Mouse (Mus musculus): ENCODE results near the gene Oprm1. TPM values are rescaled to one million over a fixed set of nuclear protein-coding genes. Genes with fewer than 3 reads are reported as not detected.

The Oprm1 gene
- polyA plus RNA-seq, 1 experiment from 2014 or later: 1.00 TPM

GRCm38 (mm10) chr10:7047288-7047918 is 289.1 kb downstream of the Oprm1 start:
- Histone ChIP-seq H3K36me3 (ENCODE audit: control insufficient read depth, insufficient read depth, low read length) (no peaks in the 10 kb centered on the region), H3K4me1 (ENCODE audit: control insufficient read depth, insufficient read depth, low read length) (0 out of 2 replicates have a peak, but pooled peaks cover 13% of the 10 kb centered on the region), H3K4me3 (ENCODE audit: low read depth, low read length) (no peak overlapping the region), H3K27me3 (ENCODE audit: control insufficient read depth, insufficient read depth, low read length) (no peaks in the 10 kb centered on the region), H3K4me2 (replicated peaks; ENCODE audit: low read depth, low read length) (no peak overlapping the region), H3K27ac (ENCODE audit: low read length) (peak overlapping the region; percentile 58; the same call in 1 of the 2 replicates), H3K9ac (replicated peaks; ENCODE audit: low read depth, low read length) (no peak overlapping the region), H3K9me3 (ENCODE audit: control insufficient read depth, low read depth, low read length) (no peaks in the 10 kb centered on the region)
- 19% methylated on average over 10 of the region's 10 CpGs for WGBS
- ATAC-seq (ENCODE audit: insufficient number of reproducible peaks, insufficient read depth, low FRiP score, low read depth): peak; percentile 76; the same call in 1 of the 2 replicates

GRCm38 (mm10) chr10:7047919-7048291 is 289.6 kb downstream of the Oprm1 start:
- Histone ChIP-seq H3K4me1 (ENCODE audit: control insufficient read depth, insufficient read depth, low read length) (0 out of 2 replicates have a peak, but pooled peaks cover 13% of the 10 kb centered on the region), H3K9me3 (ENCODE audit: control insufficient read depth, low read depth, low read length) (no peaks in the 10 kb centered on the region), H3K4me3 (ENCODE audit: low read depth, low read length) (no peak overlapping the region), H3K27ac (ENCODE audit: low read length) (peak overlapping the region; percentile 58; the same call in 1 of the 2 replicates), H3K27me3 (ENCODE audit: control insufficient read depth, insufficient read depth, low read length) (no peaks in the 10 kb centered on the region), H3K4me2 (replicated peaks; ENCODE audit: low read depth, low read length) (no peak overlapping the region), H3K36me3 (ENCODE audit: control insufficient read depth, insufficient read depth, low read length) (no peaks in the 10 kb centered on the region), H3K9ac (replicated peaks; ENCODE audit: low read depth, low read length) (no peak overlapping the region)
- no peak for ATAC-seq (ENCODE audit: insufficient number of reproducible peaks, insufficient read depth, low FRiP score, low read depth)
- 37% methylated on average over 2 of the region's 2 CpGs for WGBS

DNA sequence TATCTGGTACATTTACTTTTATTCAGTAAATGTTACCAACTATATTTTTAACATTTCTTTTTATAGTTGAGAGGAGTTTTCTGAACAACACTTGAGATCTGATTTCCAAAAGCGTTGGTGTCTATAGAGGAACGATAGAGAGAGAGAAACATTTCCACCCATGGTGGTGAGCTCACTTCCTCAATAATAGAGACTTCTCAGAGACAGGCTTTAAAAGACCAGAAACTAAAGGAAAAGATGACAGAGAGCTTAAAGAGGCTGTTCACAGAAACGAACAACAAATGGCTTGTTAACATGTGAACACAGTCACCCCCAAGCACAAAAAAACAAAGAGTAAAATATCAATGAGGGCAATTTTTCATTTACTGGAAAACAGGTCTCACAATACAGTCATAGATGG is 291.6 kb downstream of the Oprm1 start:
- 53% methylated on average over 3 of the region's 3 CpGs for WGBS
- ATAC-seq (ENCODE audit: insufficient number of reproducible peaks, insufficient read depth, low FRiP score, low read depth): no peak
- no peaks in the 10 kb centered on the region for H3K27me3 ChIP-seq (ENCODE audit: control insufficient read depth, insufficient read depth, low read length)
- no peak overlapping the region for H3K27ac ChIP-seq (ENCODE audit: low read length)
- no peaks in the 10 kb centered on the region for H3K9me3 ChIP-seq (ENCODE audit: control insufficient read depth, low read depth, low read length)
- 0 out of 2 replicates have a peak, but pooled peaks cover 13% of the 10 kb centered on the region for H3K4me1 ChIP-seq (ENCODE audit: control insufficient read depth, insufficient read depth, low read length)
- H3K36me3 ChIP-seq (ENCODE audit: control insufficient read depth, insufficient read depth, low read length): no peaks in the 10 kb centered on the region
- H3K4me2 ChIP-seq (replicated peaks; ENCODE audit: low read depth, low read length): no peak overlapping the region
- no peak overlapping the region for H3K9ac ChIP-seq (replicated peaks; ENCODE audit: low read depth, low read length)
- H3K4me3 ChIP-seq (ENCODE audit: low read depth, low read length): no peak overlapping the region

DNA sequence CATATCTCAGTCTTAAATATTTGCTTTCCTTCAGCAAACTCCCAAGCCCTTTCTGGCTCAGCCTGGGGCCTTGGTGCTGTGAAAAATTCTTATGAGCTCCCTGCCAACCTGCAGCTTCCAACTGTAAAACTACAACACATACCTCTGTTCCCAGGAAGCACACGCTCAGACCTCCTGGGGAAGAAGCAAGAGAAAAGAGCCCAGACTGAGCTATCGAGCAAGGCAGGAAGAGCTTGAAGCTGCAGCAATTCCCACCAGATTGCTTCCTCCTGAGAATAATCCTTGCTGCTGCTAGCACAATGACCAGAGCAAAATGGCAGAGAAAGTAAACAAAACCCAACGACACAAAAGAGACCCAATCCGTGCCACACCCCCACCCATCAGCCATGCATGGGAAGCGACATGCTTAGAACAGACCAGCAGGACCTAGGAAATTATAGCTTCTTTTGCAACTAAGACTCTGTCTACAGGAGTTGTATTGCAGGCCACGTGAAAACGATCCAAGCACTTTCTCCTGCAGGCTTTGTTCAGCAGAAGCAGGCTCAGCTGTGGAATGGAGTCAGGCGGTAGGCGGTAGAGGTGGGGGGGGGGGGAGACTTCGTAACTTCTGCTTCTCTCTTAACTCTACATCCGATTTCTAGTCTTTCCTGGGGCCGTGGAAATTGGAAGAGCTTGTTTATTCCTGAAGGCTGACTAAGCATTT is 294.2 kb downstream of the Oprm1 start, which contains the start of gene Ipcef1:
TSS of gene Ipcef1 (minus strand) at position 164 of the 703 bp plus-strand sequence.
- H3K9me3 ChIP-seq (ENCODE audit: control insufficient read depth, low read depth, low read length): no peaks in the 10 kb centered on the region
- H3K27ac ChIP-seq (ENCODE audit: low read length): peak within 1 kb of the TSS; percentile 68; the same call in 1 of the 2 replicates
- ATAC-seq (ENCODE audit: insufficient number of reproducible peaks, insufficient read depth, low FRiP score, low read depth): peak; percentile 69
- H3K9ac ChIP-seq (replicated peaks; ENCODE audit: low read depth, low read length): no peak within 1 kb of the TSS
- H3K36me3 ChIP-seq (ENCODE audit: control insufficient read depth, insufficient read depth, low read length): no peaks in the 10 kb centered on the region
- no peak within 1 kb of the TSS for H3K4me3 ChIP-seq (ENCODE audit: low read depth, low read length)
- no peaks in the 10 kb centered on the region for H3K27me3 ChIP-seq (ENCODE audit: control insufficient read depth, insufficient read depth, low read length)
- 20% methylated on average over 12 of the region's 12 CpGs for WGBS
- 0 out of 2 replicates have a peak, but pooled peaks cover 8% of the 10 kb centered on the region for H3K4me1 ChIP-seq (ENCODE audit: control insufficient read depth, insufficient read depth, low read length)
- H3K4me2 ChIP-seq (replicated peaks; ENCODE audit: low read depth, low read length): 0 out of 2 replicates have a peak within 1 kb of the TSS, but pooled peaks have one; percentile 2

GRCm38 (mm10) chr10:7054560-7055205 is 296.4 kb downstream of the Oprm1 start:
- Histone ChIP-seq H3K4me2 (replicated peaks; ENCODE audit: low read depth, low read length) (no peak overlapping the region), H3K9me3 (ENCODE audit: control insufficient read depth, low read depth, low read length) (no peaks in the 10 kb centered on the region), H3K27me3 (ENCODE audit: control insufficient read depth, insufficient read depth, low read length) (no peaks in the 10 kb centered on the region), H3K27ac (ENCODE audit: low read length) (no peak overlapping the region), H3K36me3 (ENCODE audit: control insufficient read depth, insufficient read depth, low read length) (no peaks in the 10 kb centered on the region), H3K4me1 (ENCODE audit: control insufficient read depth, insufficient read depth, low read length) (0 out of 2 replicates have a peak, but pooled peaks cover 5% of the 10 kb centered on the region), H3K9ac (replicated peaks; ENCODE audit: low read depth, low read length) (no peak overlapping the region), H3K4me3 (ENCODE audit: low read depth, low read length) (no peak overlapping the region)
- no peak for ATAC-seq (ENCODE audit: insufficient number of reproducible peaks, insufficient read depth, low FRiP score, low read depth)
- WGBS: 74% methylated on average over 6 of the region's 6 CpGs

DNA sequence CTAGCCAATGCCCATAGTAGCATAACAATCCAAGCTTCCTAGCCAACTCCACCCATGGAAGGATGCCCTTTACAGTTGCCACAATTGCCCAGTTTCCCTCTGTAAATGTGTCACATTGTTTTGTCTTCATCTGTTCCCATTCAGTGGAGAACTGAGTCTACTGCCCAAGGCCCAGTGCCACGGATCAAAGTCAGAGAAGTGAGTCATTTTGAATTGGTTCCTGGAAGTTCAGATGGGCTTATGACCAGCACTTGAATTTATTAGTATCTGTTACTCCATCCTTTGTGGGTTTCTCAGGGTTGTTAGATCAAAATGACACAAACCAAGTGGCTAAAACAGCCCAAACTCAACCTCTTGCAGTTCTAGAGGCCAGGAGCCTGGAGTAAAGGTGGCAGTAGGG is 299.2 kb downstream of the Oprm1 start:
- Histone ChIP-seq H3K36me3 (ENCODE audit: control insufficient read depth, insufficient read depth, low read length) (no peaks in the 10 kb centered on the region), H3K27ac (ENCODE audit: low read length) (no peak overlapping the region), H3K4me1 (ENCODE audit: control insufficient read depth, insufficient read depth, low read length) (no peaks in the 10 kb centered on the region), H3K9ac (replicated peaks; ENCODE audit: low read depth, low read length) (no peak overlapping the region), H3K4me2 (replicated peaks; ENCODE audit: low read depth, low read length) (no peak overlapping the region), H3K27me3 (ENCODE audit: control insufficient read depth, insufficient read depth, low read length) (no peaks in the 10 kb centered on the region), H3K9me3 (ENCODE audit: control insufficient read depth, low read depth, low read length) (no peaks in the 10 kb centered on the region), H3K4me3 (ENCODE audit: low read depth, low read length) (no peak overlapping the region)
- 95% methylated on average over 1 of the region's 1 CpGs for WGBS
- no peak for ATAC-seq (ENCODE audit: insufficient number of reproducible peaks, insufficient read depth, low FRiP score, low read depth)

DNA sequence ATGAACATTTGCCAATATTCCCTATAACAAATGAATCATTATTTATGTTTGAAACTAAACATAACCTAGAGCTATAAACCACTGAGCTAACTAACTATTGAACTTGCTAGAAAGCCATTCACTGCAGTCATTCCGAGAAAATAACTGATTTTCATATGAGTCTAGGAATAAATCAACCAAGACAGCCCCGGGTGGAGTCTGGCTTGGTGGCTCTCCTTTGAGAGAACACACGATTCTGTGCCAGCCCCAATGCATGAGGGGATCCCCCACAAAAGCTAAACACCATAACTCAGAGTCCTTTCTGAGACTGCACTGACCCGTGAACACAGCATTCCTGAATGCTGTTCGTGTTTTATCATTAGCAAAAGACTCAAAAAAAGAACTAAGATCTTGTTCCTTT is 302.0 kb downstream of the Oprm1 start:
- no peak overlapping the region for H3K27ac ChIP-seq (ENCODE audit: low read length)
- H3K9ac ChIP-seq (replicated peaks; ENCODE audit: low read depth, low read length): no peak overlapping the region
- ATAC-seq (ENCODE audit: insufficient number of reproducible peaks, insufficient read depth, low FRiP score, low read depth): no peak
- H3K4me3 ChIP-seq (ENCODE audit: low read depth, low read length): no peak overlapping the region
- no peaks in the 10 kb centered on the region for H3K9me3 ChIP-seq (ENCODE audit: control insufficient read depth, low read depth, low read length)
- no peaks in the 10 kb centered on the region for H3K27me3 ChIP-seq (ENCODE audit: control insufficient read depth, insufficient read depth, low read length)
- no peaks in the 10 kb centered on the region for H3K36me3 ChIP-seq (ENCODE audit: control insufficient read depth, insufficient read depth, low read length)
- H3K4me1 ChIP-seq (ENCODE audit: control insufficient read depth, insufficient read depth, low read length): no peaks in the 10 kb centered on the region
- H3K4me2 ChIP-seq (replicated peaks; ENCODE audit: low read depth, low read length): no peak overlapping the region
- 51% methylated on average over 5 of the region's 5 CpGs for WGBS

DNA sequence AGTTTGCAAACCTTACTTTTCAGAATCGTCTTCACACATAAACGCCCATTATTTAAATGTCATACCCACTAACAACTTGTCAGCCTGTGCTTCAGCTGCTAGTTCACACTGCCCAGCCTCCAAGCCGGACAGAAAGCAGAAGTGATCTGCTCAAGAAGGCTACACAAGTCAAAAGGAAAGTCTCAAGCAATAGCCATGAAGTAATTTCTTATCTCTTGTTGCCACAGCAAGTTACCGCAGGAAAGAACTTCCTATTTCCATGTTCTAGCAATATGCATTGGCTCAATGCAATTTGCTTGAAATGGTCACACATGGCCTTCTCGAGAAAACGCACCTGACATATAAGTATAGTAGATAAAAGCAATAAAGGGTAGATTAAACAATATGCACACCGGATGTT is 304.7 kb downstream of the Oprm1 start:
- ATAC-seq (ENCODE audit: insufficient number of reproducible peaks, insufficient read depth, low FRiP score, low read depth): no peak
- Histone ChIP-seq H3K4me2 (replicated peaks; ENCODE audit: low read depth, low read length) (no peak overlapping the region), H3K4me3 (ENCODE audit: low read depth, low read length) (no peak overlapping the region), H3K9ac (replicated peaks; ENCODE audit: low read depth, low read length) (no peak overlapping the region), H3K36me3 (ENCODE audit: control insufficient read depth, insufficient read depth, low read length) (no peaks in the 10 kb centered on the region), H3K27ac (ENCODE audit: low read length) (no peak overlapping the region), H3K27me3 (ENCODE audit: control insufficient read depth, insufficient read depth, low read length) (no peaks in the 10 kb centered on the region), H3K4me1 (ENCODE audit: control insufficient read depth, insufficient read depth, low read length) (no peaks in the 10 kb centered on the region), H3K9me3 (ENCODE audit: control insufficient read depth, low read depth, low read length) (no peaks in the 10 kb centered on the region)
- 79% methylated on average over 7 of the region's 7 CpGs for WGBS

Measured in stomach, embryonic 14.5 days (tissue).